11 mouse cellular contexts compared by ENCODE assay signal in genomic region chr11:117829671-117830215, GRCm38 (mm10). TPM values are rescaled to one million over a fixed set of nuclear protein-coding genes. Genes with fewer than 3 reads are reported as not detected.
DNase-seq lines count a peak whose midpoint lies in the region; ATAC-seq lines count a peak whose summit lies in the region.
"Had no signal": no experiment of that assay in that cellular context is flagged by ENCODE, and none has a peak within 500 bp of the region (broad histone marks: within the 10 kb centered on the region; RNA-seq: fewer than 3 reads in every experiment).

No protein-coding gene starts in this region.

- peak overlapping the region; percentile 29; the same call in 1 of the 2 replicates for H3K27ac ChIP-seq in limb, embryonic 12.5 days
- no peak overlapping the region for H3K27ac ChIP-seq in limb, embryonic 10.5 days
- H3K27ac ChIP-seq in limb, embryonic 15.5 days: peak overlapping the region; percentile 75; the same call in 1 of the 2 replicates
- H3K27ac ChIP-seq in stomach, embryonic 16.5 days (ENCODE audit: low read length): peak overlapping the region; percentile 94

- no peaks in the 10 kb centered on the region for H3K9me3 ChIP-seq in limb, embryonic 12.5 days
- no peaks in the 10 kb centered on the region for H3K9me3 ChIP-seq in limb, embryonic 10.5 days (replicated peaks)
- no peaks in the 10 kb centered on the region for H3K9me3 ChIP-seq in limb, embryonic 15.5 days
- H3K9me3 ChIP-seq in stomach, embryonic 16.5 days (replicated peaks; ENCODE audit: control insufficient read depth, low read length): no peaks in the 10 kb centered on the region
- H3K9me3 ChIP-seq: embryonic facial prominence, embryonic 13.5 days; hindbrain, embryonic 12.5 days; megakaryocyte, embryonic 14.5 days had no signal

- no peak for DNase-seq in limb, embryonic 10.5 days (ENCODE audit: low spot score)
- peak; percentile 56 for DNase-seq in heart, postnatal 4 days
- DNase-seq in cerebellum, adult 11-12 months: no peak
- DNase-seq in spleen, postnatal 4 days (ENCODE audit: low spot score in 2 of 2): no peak

- 76% methylated on average over 2 of the region's 2 CpGs for WGBS in limb, embryonic 12.5 days
- 92% methylated on average over 2 of the region's 2 CpGs for WGBS in limb, embryonic 10.5 days
- WGBS in limb, embryonic 15.5 days: 60% methylated on average over 2 of the region's 2 CpGs
- 45% methylated on average over 2 of the region's 2 CpGs for whole genome bisulfite sequencing in stomach, embryonic 16.5 days

- no peaks in the 10 kb centered on the region for H3K36me3 ChIP-seq in limb, embryonic 12.5 days
- H3K36me3 ChIP-seq in limb, embryonic 10.5 days: no peaks in the 10 kb centered on the region
- H3K36me3 ChIP-seq in limb, embryonic 15.5 days: no peaks in the 10 kb centered on the region
- no peaks in the 10 kb centered on the region for H3K36me3 ChIP-seq in stomach, embryonic 16.5 days (ENCODE audit: control insufficient read depth, insufficient read depth, low read length)
- H3K36me3 ChIP-seq: embryonic facial prominence, embryonic 13.5 days; hindbrain, embryonic 12.5 days had no signal

- no peak overlapping the region for H3K9ac ChIP-seq in limb, embryonic 12.5 days (replicated peaks)
- H3K9ac ChIP-seq in limb, embryonic 15.5 days: no peak overlapping the region
- H3K9ac ChIP-seq in stomach, embryonic 16.5 days (ENCODE audit: low read length): no peak overlapping the region
- H3K9ac ChIP-seq: hindbrain, embryonic 12.5 days had no signal

- no peaks in the 10 kb centered on the region for H3K27me3 ChIP-seq in limb, embryonic 12.5 days
- no peaks in the 10 kb centered on the region for H3K27me3 ChIP-seq in limb, embryonic 10.5 days (ENCODE audit: low read depth, poor library complexity, severe bottlenecking)
- H3K27me3 ChIP-seq in limb, embryonic 15.5 days: no peaks in the 10 kb centered on the region
- H3K27me3 ChIP-seq in stomach, embryonic 16.5 days (ENCODE audit: control insufficient read depth, insufficient read depth, low read length): no peaks in the 10 kb centered on the region
- H3K27me3 ChIP-seq: embryonic facial prominence, embryonic 13.5 days; hindbrain, embryonic 12.5 days had no signal

- H3K4me1 ChIP-seq in limb, embryonic 12.5 days (replicated peaks): peaks cover 45% of the 10 kb centered on the region
- peaks cover 50% of the 10 kb centered on the region for H3K4me1 ChIP-seq in limb, embryonic 10.5 days
- peaks cover 57% of the 10 kb centered on the region for H3K4me1 ChIP-seq in limb, embryonic 15.5 days
- peaks cover 59% of the 10 kb centered on the region for H3K4me1 ChIP-seq in stomach, embryonic 16.5 days (ENCODE audit: control insufficient read depth, insufficient read depth, low read length)

- no peak for ATAC-seq in limb, embryonic 12.5 days (ENCODE audit: insufficient number of reproducible peaks, insufficient read depth, low FRiP score, low TSS enrichment, low read depth)
- ATAC-seq in limb, embryonic 15.5 days (ENCODE audit: insufficient number of reproducible peaks, low FRiP score, low TSS enrichment, low read depth): no peak
- ATAC-seq in stomach, embryonic 16.5 days (ENCODE audit: insufficient read depth, low FRiP score): no peak
- no peak for ATAC-seq in cerebellum, adult (ENCODE audit: insufficient number of reproducible peaks, low FRiP score, low TSS enrichment)

- H3K4me3 ChIP-seq in limb, embryonic 12.5 days (replicated peaks): no peak overlapping the region
- no peak overlapping the region for H3K4me3 ChIP-seq in limb, embryonic 10.5 days
- H3K4me3 ChIP-seq in limb, embryonic 15.5 days: no peak overlapping the region
- H3K4me3 ChIP-seq in stomach, embryonic 16.5 days (replicated peaks; ENCODE audit: low read length): no peak overlapping the region
- H3K4me3 ChIP-seq: embryonic facial prominence, embryonic 13.5 days; hindbrain, embryonic 12.5 days had no signal

- H3K4me2 ChIP-seq in limb, embryonic 12.5 days: no peak overlapping the region
- H3K4me2 ChIP-seq in limb, embryonic 15.5 days: no peak overlapping the region
- H3K4me2 ChIP-seq in stomach, embryonic 16.5 days (ENCODE audit: low read depth, low read length): no peak overlapping the region
- H3K4me2 ChIP-seq: embryonic facial prominence, embryonic 13.5 days; hindbrain, embryonic 12.5 days had no signal

RNA-seq across cellular contexts. Expression of gene Tk1, which starts 3.9 kb away (rescaled TPM):
- 136 and 143 TPM in 2 replicates for polyA plus RNA-seq in limb, embryonic 12.5 days (2016; fragmentation: Nextera tagmentation; extraction: Ambion mirVana)
- 170 and 183 TPM in 2 replicates for polyA plus RNA-seq in limb, embryonic 10.5 days (2016; fragmentation: Nextera tagmentation; extraction: Ambion mirVana)
- 10 to 100 TPM; 93.1 to 99.2 TPM for total RNA-seq in heart, postnatal 4 days (2021)
- polyA plus RNA-seq in limb, embryonic 15.5 days (2015; fragmentation: Nextera tagmentation; extraction: Ambion mirVana): 119 and 134 TPM in 2 replicates
- 120 and 128 TPM in 2 replicates for polyA plus RNA-seq in stomach, embryonic 16.5 days (2015; fragmentation: Nextera tagmentation; extraction: Ambion mirVana)

RNA-seq across cellular contexts. Expression of gene Afmid, which starts 4.0 kb away (rescaled TPM):
- 3.5 and 4.2 TPM in 2 replicates for polyA plus RNA-seq in limb, embryonic 12.5 days (2016; fragmentation: Nextera tagmentation; extraction: Ambion mirVana)
- polyA plus RNA-seq in limb, embryonic 10.5 days (2016; fragmentation: Nextera tagmentation; extraction: Ambion mirVana): 2.4 and 3.3 TPM in 2 replicates
- 10 to 100 TPM; 15.3 to 15.5 TPM for total RNA-seq in heart, postnatal 4 days (2021)
- 4.6 and 4.9 TPM in 2 replicates for polyA plus RNA-seq in limb, embryonic 15.5 days (2015; fragmentation: Nextera tagmentation; extraction: Ambion mirVana)
- 6.8 and 8.5 TPM in 2 replicates for polyA plus RNA-seq in stomach, embryonic 16.5 days (2015; fragmentation: Nextera tagmentation; extraction: Ambion mirVana)

RNA-seq across cellular contexts. Expression of gene Birc5, which starts 19.3 kb away (rescaled TPM):
- polyA plus RNA-seq in limb, embryonic 12.5 days (2016; fragmentation: Nextera tagmentation; extraction: Ambion mirVana): 346 and 369 TPM in 2 replicates
- polyA plus RNA-seq in limb, embryonic 10.5 days (2016; fragmentation: Nextera tagmentation; extraction: Ambion mirVana): 395 and 434 TPM in 2 replicates
- total RNA-seq in heart, postnatal 4 days (2021): 10 to 100 TPM; 63.1 to 69.1 TPM
- 240 and 254 TPM in 2 replicates for polyA plus RNA-seq in limb, embryonic 15.5 days (2015; fragmentation: Nextera tagmentation; extraction: Ambion mirVana)
- 230 and 247 TPM in 2 replicates for polyA plus RNA-seq in stomach, embryonic 16.5 days (2015; fragmentation: Nextera tagmentation; extraction: Ambion mirVana)

RNA-seq across cellular contexts. Expression of gene Gm20708, which starts 20.3 kb away (rescaled TPM):
- polyA plus RNA-seq in limb, embryonic 12.5 days (2016; fragmentation: Nextera tagmentation; extraction: Ambion mirVana): 0.36 and 0.58 TPM in 2 replicates
- 0.23 and 0.58 TPM in 2 replicates for polyA plus RNA-seq in limb, embryonic 10.5 days (2016; fragmentation: Nextera tagmentation; extraction: Ambion mirVana)
- total RNA-seq in heart, postnatal 4 days (2021): 1 to 10 TPM; 2.7 to 3.5 TPM
- 0.50 and 0.71 TPM in 2 replicates for polyA plus RNA-seq in limb, embryonic 15.5 days (2015; fragmentation: Nextera tagmentation; extraction: Ambion mirVana)
- 0.16 and 0.68 TPM in 2 replicates for polyA plus RNA-seq in stomach, embryonic 16.5 days (2015; fragmentation: Nextera tagmentation; extraction: Ambion mirVana)

RNA-seq across cellular contexts. Expression of gene Syngr2, which starts 20.3 kb away (rescaled TPM):
- polyA plus RNA-seq in limb, embryonic 12.5 days (2016; fragmentation: Nextera tagmentation; extraction: Ambion mirVana): 27.6 and 28.8 TPM in 2 replicates
- 24.4 and 31.3 TPM in 2 replicates for polyA plus RNA-seq in limb, embryonic 10.5 days (2016; fragmentation: Nextera tagmentation; extraction: Ambion mirVana)
- total RNA-seq in heart, postnatal 4 days (2021): 10 to 100 TPM; 81.2 to 85.1 TPM
- polyA plus RNA-seq in limb, embryonic 15.5 days (2015; fragmentation: Nextera tagmentation; extraction: Ambion mirVana): 74.0 and 85.6 TPM in 2 replicates
- 129 and 157 TPM in 2 replicates for polyA plus RNA-seq in stomach, embryonic 16.5 days (2015; fragmentation: Nextera tagmentation; extraction: Ambion mirVana)
